Mouse (Mus musculus): Measurements from ENCODE around the gene Slc9a3r2.
"Not testable (repeated sequence)": the region's sequence is repeated elsewhere in the genome, so short reads cannot be mapped to it uniquely, and the experiment has no call there.

Slc9a3r2 gene

DNA sequence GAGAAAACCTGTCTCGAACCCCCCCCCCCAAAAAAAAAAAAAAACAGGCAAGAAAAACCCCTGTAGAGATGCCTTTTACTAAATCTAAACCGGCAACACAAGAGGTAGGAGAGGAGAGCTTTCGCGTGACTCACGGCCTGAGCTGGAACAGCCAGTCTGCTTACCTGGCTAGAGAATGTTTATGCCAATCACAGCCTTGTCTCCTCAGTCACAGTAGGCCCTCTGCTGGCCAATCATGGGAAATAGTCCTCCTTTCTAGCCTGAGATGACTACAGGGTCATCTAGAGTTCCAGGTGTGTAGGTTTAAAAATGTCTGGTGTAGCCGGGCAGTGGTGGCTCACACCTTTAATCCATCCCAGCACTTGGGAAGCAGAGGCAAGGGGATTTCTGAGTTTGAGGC lies 17.3 kb upstream of the Slc9a3r2 start:
- no peak for DNase-seq (ENCODE audit: low read depth, low spot score)

DNA sequence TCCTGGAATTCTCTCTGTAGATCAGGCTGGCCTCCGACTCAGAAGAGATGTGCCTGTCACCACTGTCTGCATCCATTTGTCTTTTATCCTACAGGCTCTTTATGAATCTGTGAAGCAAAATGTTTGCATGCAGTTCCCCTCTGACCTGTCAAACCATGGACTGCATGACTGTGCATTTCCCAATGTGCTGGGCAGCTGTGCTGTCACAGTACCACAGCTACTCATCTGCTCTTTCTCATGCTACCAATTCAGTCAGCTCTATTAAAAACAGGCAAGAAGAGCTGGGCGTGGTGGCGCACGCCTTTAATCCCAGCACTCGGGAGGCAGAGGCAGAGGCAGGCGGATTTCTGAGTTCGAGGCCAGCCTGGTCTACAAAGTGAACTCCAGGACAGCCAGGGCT lies 16.9 kb upstream of the Slc9a3r2 start:
- not testable (repeated sequence) for DNase-seq (ENCODE audit: low read depth, low spot score)

DNA sequence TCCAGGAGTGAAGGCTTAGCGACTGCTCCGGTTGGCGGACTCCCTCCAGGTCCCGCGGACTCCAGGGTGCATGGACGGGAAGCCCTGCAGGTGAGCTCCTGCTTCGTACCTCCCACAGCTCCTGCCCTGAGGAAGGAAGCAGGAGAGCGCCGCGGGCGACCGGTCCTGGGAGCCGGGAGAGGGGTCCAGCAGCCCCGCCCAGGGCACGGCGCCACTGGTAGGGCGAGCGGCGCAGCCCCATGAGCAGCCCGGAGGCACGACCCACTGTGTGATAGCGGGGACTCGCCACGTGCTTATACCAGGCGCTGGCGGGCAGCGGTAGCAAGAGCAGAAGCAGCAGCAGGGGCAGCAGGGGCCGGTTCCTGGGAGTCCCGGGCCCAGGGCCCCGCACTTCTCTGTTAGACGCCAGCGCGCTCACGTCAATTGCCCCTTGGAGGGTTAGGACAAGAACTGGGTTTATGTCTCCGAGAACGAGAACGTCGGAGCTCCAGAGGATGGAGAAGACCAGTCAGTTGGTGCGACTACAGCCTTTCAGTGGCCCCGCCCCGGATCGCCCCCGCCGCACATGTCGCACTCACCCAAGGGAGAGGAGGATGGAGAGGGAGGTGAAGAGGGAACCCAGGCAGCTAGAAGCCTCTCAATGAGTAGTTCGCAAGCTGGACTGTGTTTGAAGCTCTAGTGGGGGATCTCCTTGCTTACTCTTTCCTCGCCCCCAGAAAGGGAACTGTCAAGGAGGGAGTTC lies 8.1 kb upstream of the Slc9a3r2 start, which contains the start of gene Npw:
Gene Npw (minus strand): TSS at position 441 of the 742 bp plus-strand sequence.
- no peak for DNase-seq (ENCODE audit: low read depth, low spot score)

DNA sequence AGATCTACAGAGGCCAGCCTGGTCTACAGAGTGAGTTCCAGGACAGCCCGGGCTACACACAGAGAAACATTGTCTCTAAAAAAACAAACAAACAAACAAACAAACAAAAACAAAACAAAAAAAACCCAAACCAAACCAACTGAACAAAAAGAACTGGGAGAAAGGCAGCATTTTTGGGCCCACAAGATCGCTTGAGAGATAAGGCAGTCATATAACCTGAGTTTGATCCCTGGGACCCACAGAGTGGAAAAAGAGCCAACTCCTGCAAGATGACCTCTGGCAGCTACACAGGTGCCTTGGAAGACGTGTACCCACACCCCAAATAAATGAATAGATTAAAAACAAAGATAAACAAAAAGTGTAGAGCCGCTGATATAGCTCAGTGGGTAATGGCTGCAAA lies 4.8 kb upstream of the Slc9a3r2 start:
- DNase-seq (ENCODE audit: low read depth, low spot score) = no peak

DNA sequence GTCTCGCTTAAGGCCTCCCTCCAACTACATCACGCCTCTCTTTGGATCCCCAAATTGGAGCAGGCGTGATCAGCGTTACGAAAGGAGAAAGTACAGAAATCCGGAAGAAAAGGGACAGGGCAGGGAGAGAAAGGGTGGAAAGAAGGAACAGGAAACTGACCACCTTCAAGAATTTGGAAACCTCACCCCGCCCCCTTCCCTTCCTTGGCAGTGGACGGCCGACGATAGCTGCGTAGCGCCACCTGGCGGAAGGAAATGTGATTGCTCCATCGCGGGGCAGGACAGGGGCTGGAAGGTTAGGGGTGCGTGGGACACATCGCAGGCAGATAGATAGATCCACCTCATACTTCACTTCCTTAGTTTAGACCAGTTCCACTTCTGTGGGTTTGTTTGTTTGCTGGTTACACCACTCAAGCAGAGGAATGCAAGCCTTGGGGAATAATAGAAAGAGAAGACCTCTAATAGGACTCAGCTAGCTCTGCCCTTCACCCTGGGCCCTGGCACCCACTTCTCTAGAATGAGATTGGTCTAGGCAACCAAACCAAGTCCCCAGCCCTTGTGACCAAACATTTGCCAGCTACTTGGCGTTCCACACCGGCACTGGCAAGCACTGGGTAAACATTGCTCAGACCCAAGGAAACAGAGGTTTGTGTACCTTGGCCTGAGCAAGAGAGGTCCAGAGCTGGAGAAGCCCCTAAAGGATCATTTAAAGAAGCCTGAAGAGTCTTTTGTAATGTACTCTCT lies 4.0 kb upstream of the Slc9a3r2 start:
- DNase-seq (ENCODE audit: low read depth, low spot score) = no peak

DNA sequence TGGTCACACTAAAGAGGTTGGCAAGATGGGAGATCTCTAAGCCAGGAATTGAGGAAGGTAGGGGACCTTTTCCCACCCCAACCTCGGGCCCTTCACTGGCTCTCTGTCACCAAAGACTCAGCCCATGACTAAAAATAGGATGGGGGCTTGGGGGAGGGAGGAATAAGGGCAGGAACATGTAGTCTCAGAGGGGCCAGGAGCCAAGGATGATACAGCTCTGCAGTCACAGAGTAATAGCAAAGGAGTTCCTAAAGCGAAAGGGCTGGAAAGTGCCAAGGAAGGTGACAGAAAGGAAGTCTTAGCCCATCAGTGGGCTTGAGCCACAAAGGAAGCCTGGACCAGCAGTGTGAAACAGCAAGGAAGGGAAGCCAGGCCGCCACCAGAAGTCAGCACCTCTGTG lies 1.7 kb upstream of the Slc9a3r2 start:
- DNase-seq (ENCODE audit: low read depth, low spot score) = no peak

DNA sequence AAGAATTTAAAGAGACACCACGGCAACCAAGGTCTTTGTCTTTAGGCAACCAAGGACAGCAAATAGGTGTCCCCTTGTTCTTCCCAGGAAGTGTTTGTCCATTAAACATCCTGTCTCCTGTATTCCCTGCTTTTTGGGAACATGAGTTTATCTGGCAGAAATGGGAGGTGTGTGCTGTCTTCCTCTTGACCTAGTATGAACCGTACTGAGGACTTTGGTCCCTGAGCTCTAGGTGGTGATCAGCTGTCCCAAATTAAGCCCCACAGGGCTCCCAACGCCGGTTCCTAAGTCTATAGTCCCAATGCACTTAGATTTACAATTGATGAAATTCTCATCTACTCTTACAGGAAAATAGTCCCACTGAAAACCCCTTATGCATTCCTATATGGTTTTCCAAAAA lies 639 bp upstream of the Slc9a3r2 start:
- DNase-seq (ENCODE audit: low read depth, low spot score) = no peak

DNA sequence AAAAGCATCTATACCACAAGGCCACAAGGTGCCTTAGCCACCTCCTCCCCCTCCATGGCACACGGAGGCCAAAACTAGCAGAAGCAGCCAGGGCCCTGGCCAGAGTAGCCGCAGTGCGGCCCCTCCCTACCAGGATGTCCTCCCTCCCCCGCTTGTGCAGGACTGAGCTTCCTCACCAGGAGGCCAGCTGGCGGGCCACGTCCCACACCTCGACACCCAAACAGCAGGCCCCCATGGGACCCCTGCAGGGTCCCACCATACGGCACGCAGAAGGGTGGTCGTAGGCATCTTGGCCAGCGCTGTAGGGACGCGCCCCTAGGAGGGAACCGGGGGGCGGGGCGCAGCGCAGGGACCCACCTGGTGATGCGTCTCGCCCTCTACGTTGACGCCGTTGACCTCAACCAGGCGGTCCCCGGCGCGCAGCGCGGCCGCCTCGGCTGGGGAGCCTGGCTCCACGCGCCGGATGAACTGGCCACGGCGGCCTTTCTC lies 502 bp downstream of the Slc9a3r2 start:
- DNase-seq (ENCODE audit: low read depth, low spot score) = no peak

DNA sequence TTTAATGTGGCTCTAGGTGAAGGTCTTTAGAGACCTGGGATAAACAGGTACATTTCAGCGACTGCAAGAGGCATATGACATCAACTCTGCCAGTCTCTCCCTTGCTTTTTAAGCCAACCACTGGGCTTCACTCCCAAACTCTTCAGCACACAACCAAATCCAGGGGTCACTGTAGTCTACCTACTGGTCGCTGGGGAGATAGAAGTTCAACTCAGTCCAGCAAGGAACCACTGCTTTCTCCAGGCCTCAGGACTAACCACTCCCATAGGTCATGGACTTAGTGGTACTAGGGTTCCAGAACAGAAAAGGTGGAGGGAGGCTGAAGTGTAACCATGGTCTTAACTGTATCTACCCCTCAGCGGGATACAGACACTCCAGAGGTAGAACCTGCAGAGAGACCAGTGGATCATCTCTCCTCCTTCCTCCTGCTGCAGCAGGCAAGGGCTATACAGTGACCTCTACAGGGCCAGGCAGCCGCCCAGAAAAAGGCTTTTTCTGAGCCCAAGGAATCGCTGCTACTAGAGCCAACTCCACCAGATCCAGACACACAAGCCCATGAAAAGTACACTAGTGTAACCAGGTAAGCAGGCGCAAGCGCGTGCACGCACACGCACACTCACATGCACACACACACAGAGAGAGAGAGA lies 1.3 kb downstream of the Slc9a3r2 start:
- DNase-seq (ENCODE audit: low read depth, low spot score) = no peak

DNA sequence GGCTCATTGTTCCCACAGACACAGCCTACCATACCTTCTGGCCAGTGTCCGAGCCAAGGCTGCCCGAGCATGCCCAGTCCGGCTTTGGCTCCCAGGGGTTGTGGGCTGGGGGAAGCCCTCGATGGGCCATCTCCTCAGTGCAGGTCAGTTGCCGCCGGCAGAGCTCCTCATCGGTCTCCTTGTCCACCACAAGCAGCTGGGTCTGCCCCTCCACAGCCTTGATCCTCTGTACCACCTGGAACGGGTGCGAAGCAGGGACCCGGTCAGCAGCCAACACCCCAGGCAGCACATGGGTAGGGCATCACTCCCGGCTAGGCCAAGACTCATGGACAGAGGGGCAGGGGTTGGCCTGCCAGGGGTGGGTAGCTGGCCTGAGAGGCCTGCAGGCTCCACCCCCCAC lies 2.6 kb downstream of the Slc9a3r2 start:
- DNase-seq (ENCODE audit: low read depth, low spot score) = no peak

DNA sequence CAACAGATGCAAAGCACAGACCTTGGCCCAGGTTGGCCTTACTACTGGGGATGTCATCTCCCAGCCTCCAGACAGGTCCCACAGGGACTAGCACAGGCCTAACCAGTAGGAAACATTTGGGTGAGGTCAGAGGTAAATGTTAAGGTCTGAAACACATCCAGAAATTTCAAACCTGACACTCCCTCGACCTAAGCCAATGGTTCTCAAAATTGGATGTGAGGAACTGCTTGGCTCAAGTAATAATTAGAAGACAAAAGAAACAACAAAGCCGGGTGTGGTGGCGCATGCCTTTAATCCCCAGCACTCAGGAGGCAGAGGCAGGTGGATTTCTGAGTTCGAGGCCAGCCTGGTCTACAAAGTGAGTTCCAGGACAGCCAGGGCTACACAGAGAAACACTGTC lies 3.7 kb downstream of the Slc9a3r2 start:
- no peak for DNase-seq (ENCODE audit: low read depth, low spot score)

DNA sequence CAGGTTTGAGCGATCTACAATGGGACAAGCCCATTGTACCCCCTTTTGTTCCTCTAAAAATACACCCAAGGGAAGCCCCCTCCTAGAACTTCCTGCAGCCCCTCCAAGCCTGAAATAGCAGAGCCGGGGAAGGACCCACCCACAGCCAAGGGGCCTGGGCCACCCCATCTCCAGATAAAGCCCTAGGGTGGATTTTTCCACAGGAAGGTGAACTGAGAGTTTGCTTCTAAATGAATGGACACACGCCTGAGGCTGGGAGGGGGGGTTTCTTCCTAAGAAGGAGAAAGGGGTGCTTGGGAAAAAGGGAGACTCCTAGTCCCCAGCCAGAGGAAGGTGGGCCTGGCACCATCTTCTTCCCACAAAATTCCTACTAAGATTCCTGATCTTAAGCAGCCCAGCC lies 4.2 kb downstream of the Slc9a3r2 start:
- no peak for DNase-seq (ENCODE audit: low read depth, low spot score)

DNA sequence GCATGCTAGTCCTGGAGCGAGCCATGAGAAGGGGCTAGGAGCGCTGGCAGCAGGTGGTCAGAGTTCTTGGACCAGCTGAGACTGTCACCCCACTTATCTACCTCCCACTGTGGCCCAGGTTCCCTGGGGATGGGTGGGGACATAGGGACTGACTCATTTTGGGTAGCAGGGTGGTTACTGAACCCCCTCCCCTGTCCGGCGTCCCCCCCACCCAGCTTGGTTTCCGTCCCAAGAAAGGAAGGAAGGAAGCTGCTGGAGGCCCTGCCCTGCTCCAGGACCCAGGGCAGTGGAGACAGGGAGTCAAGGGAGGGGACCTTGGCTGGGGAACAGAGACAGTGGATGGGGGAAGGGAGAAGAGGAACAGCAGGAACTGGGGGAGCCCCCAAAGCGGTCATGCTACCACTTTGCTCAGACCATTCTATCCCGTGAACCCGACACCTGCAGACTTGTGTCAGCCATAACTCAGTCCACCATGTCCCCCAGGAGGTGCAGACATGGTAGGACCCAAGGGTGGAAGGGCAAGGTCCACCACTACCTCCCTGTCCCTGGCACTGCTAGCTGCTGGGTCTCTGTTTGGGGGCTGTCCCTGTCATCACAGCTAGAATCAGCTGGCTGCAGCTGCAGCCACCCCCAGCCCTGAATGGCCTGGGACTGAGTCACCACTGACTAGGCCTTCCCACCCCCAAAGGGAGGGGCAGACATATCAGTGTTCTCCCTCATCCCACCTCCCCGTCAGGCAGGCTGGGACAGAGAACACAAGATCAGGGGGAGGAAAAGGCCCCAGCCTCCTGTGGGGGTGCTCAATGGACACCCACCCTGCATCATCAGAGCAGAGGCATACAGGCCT lies 5.0 kb downstream of the Slc9a3r2 start:
- no peak for DNase-seq (ENCODE audit: low read depth, low spot score)

DNA sequence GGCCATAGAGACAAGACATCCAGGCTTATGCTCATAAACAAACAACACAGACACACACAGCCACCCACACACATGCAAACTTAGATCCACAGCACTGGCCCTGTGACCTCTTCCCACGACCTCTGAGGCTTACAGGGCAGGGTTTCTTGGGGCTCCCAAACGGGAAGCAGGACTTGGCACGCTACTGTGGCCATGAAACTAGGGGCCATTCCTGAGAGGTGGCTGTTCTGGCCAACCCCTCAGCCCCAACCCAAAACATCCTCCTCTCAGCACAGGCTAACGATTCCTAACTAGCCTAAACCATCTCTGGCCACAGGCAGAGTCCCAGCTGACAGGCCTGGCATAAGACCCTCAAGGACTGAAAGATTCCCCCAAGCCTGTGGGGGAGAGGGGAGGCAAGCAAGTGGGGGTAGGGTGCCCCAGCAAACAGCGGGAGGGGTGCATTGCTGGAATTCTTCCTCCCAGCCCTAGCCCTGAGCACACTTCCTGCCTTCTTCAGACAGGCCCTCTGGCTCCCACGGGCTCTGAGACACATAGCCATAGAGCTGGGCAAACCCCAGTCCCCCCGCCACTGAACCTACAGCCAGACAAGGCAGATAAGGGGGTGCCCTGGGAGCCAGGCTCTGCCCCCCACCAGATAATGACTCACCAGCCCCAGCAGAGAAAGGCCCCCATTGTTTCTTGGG lies 6.0 kb downstream of the Slc9a3r2 start:
- no peak for DNase-seq (ENCODE audit: low read depth, low spot score)

DNA sequence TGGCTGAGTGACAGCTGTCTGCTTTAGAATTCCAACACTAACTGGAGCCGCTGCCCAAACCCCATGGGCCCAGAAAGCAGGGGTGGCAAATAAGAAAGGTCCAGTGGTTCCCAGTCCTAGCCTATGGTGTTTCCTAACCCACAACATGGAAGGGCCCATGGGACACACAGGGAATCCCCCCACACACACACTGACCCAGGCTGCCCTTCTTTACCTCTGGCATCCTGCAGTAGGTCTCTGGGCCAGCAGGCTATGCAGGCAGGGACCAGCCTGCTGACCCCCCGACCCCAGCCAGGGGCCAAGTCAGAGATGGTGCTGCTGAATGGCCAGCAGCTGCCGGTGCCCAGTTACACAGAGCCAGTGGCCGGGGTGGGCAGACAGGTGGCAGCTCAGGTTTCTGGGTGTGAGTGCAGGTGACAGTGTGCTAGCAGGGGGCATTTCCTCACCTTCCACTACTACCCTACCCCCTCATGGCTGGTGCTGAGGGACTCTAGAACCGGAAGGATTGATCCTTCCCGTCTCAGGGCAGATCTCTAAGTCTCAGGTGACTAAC lies 7.3 kb downstream of the Slc9a3r2 start:
- no peak for DNase-seq (ENCODE audit: low read depth, low spot score)

DNA sequence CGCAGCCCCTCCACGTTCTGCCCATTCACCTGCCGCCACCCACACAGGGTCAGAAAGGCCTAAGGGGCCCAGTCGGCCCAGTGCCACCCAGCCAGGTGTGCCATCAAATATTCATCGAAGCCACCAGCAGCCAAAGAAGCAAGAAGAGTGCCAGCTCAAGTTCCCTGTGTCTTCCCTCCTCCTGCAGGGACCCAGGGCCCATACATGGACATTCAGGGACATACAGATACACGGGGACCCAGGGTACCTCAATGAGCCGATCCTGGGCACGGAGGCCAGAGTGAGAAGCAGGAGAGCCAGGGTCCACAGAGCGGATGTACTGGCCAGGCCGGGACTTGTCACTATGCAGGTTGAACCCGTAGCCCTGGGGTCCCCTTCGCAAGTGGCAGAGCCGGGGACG lies 8.2 kb downstream of the Slc9a3r2 start:
- no peak for DNase-seq (ENCODE audit: low read depth, low spot score)

DNA sequence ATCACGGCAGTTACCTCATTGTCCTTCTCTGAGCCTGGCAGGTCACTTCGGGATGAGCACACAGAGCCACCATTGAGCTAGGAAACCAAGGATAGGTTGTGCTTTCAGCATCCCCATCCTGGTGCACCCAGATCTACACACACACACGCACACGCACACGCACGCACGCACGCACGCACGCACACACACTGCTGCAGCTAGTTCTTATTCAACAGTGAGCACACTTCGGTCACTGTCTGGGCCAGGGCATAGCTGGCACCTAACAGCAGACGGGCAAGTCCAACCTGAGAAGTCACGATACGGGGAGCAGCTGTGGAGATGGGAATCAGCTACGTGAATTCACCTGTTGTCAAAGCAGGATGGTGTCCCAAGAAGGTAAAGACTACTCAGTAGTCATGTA lies 9.5 kb downstream of the Slc9a3r2 start:
- no peak for DNase-seq (ENCODE audit: low read depth, low spot score)

DNA sequence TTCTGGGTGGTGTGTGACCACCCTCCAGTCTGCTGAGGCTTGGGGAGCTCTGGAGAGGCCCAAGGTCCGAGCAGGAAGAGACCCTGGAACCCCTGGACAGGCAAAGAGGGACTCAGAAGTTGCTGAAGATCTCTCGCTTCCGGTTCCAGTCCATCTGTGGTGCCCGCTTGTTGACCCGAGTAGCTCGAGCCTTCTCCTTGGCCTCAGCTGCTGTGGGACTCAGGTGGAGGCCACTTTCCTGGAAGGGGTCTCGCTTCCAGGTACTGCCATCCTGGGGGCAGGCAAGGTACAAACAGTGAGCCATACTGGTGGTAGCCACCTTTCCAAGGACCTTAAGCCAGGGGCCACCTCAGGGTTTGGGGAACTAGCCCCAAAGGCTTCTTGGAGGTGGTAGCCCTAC lies 10.0 kb downstream of the Slc9a3r2 start:
- DNase-seq (ENCODE audit: low read depth, low spot score) = no peak

DNA sequence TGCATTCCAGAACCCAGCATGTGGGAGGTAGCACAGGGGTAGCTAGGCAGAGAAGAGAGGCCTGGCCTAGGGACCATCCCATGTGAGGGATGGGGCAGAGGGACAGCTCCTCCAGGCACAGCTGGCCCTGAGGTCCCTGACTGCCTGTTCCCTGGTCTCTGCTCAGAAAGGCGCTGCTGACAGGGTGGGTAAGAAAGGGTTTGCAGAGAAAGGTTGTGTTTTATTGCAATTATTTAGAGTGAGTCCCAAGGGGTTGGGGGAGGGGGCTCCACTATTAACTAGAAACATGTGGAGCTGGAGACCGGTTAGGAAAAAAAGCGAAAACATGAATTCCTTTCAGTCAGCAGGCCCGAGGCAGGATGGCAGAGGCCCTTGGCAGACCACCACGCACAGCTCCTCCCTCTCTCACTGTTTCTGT lies 10.5 kb downstream of the Slc9a3r2 start:
- DNase-seq (ENCODE audit: low read depth, low spot score) = no peak

DNA sequence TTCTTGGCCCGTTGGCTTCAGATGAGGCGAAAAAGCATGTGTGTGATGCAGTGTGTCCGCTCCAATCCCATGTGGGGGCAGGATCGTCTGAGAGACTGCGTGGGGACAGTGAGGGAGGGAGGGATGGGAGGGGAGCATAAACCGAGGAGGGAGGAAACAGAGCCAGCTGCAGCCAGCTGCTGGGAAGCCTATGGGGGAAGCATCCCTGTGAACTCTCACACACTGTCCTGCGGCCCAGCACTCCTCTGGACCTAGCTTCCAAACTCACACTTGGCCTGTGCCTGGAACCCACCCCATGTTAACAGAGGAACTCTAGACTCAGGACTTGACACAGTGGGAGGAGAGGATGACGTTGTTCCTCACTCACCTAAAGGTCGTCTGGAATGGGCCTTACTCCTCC lies 11.3 kb downstream of the Slc9a3r2 start:
- DNase-seq (ENCODE audit: low read depth, low spot score) = no peak

DNA sequence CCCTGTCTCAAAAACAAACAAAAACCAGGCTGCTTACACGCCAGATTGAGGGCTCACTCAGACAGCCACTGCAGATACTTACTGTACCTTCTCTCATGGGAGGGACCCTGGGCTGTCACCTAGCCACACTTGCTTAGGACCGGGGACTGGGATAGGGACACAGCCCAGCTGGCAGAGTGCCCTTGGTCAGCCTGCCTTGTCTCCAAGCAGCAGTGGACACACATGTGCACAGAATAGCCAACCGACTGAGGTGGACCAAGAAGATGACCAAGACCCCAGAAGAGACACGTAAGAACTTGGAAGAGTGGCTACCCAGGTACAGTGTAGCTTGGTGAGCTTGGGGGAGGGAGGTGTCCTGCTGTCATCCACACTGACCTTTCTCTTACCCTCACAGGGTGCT lies 11.9 kb downstream of the Slc9a3r2 start:
- DNase-seq (ENCODE audit: low read depth, low spot score) = no peak
